Comparison of ENCODE assay signal across 11 mouse cellular contexts in the genomic region with DNA sequence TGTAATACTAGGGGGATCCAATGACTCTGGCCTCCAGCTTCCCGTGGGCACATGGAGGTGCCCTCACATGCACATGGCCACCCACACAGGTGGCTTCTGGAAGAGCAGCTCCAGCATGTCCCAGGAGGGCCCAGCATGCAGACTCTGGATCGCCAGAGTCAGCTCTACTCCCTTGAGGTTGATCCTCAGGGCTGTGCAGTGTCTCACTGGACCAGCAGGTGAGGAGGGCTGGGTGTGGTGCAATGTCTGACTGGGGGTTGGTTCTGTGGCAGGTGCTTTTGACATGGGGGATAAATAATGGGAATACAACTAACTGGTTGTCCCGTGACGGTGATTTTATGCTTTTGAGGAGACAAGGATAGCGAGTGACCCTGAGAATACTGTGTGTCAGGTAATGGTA. TPM values are rescaled to one million over a fixed set of nuclear protein-coding genes. Genes with fewer than 3 reads are reported as not detected.
DNase-seq lines count a peak whose midpoint lies in the region; ATAC-seq and TF ChIP-seq lines count a peak whose summit lies in the region.
"Had no signal": no experiment of that assay in that cellular context is flagged by ENCODE, and none has a peak within 500 bp of the region (broad histone marks: within the 10 kb centered on the region; RNA-seq: fewer than 3 reads in every experiment).

No protein-coding gene starts in this region.

- no peaks in the 10 kb centered on the region for H3K9me3 ChIP-seq in heart, embryonic 15.5 days (replicated peaks)
- no peaks in the 10 kb centered on the region for H3K9me3 ChIP-seq in embryonic facial prominence, embryonic 10.5 days
- H3K9me3 ChIP-seq in stomach, postnatal 0 days (ENCODE audit: control insufficient read depth, low read length) = no peaks in the 10 kb centered on the region
- H3K9me3 ChIP-seq: kidney, embryonic 15.5 days; midbrain, embryonic 15.5 days had no signal

- 0 out of 2 replicates have a peak, but pooled peaks have one; percentile 11 for TF ChIP-seq CTCF in stomach, postnatal 0 days (IDR thresholded peaks at IDR 0.05; ENCODE audit: low read depth)

- no peak for DNase-seq in heart, adult 11 months
- DNase-seq in thymus, postnatal 14 days = peak; percentile 43
- no peak for DNase-seq in thymus, adult 18-20 months
- no peak for DNase-seq in embryonic facial prominence, embryonic 10.5 days (ENCODE audit: low spot score)
- no peak for DNase-seq in stomach, postnatal 0 days (ENCODE audit: low spot score)
- DNase-seq in ovary, postnatal 36 days (ENCODE audit: low spot score) = no peak
- DNase-seq: cerebellum, adult 18-20 months; heart, postnatal 36 days had no signal

- H3K27me3 ChIP-seq in heart, embryonic 15.5 days = no peaks in the 10 kb centered on the region
- no peaks in the 10 kb centered on the region for H3K27me3 ChIP-seq in embryonic facial prominence, embryonic 10.5 days (replicated peaks; ENCODE audit: low read depth, poor library complexity, severe bottlenecking)
- no peaks in the 10 kb centered on the region for H3K27me3 ChIP-seq in stomach, postnatal 0 days (ENCODE audit: control insufficient read depth, insufficient read depth, low read length)
- H3K27me3 ChIP-seq: kidney, embryonic 15.5 days; midbrain, embryonic 15.5 days had no signal

- WGBS in heart, embryonic 15.5 days = 85% methylated on average over 5 of the region's 5 CpGs
- 87% methylated on average over 5 of the region's 5 CpGs for WGBS in embryonic facial prominence, embryonic 10.5 days
- 76% methylated on average over 5 of the region's 5 CpGs for WGBS in stomach, postnatal 0 days

- peaks cover 5% of the 10 kb centered on the region; the same call in 1 of the 2 replicates for H3K36me3 ChIP-seq in heart, embryonic 15.5 days
- peaks cover 50% of the 10 kb centered on the region for H3K36me3 ChIP-seq in embryonic facial prominence, embryonic 10.5 days (replicated peaks)
- H3K36me3 ChIP-seq in stomach, postnatal 0 days (ENCODE audit: control insufficient read depth, insufficient read depth, low read length) = peaks cover 2% of the 10 kb centered on the region; the same call in 1 of the 2 replicates
- H3K36me3 ChIP-seq: kidney, embryonic 15.5 days; midbrain, embryonic 15.5 days had no signal

- H3K9ac ChIP-seq in heart, embryonic 15.5 days = no peak overlapping the region
- no peak overlapping the region for H3K9ac ChIP-seq in stomach, postnatal 0 days (ENCODE audit: low read length)
- H3K9ac ChIP-seq: kidney, embryonic 15.5 days; midbrain, embryonic 15.5 days had no signal

- peaks cover 91% of the 10 kb centered on the region for H3K4me1 ChIP-seq in heart, embryonic 15.5 days (replicated peaks)
- peaks cover 92% of the 10 kb centered on the region for H3K4me1 ChIP-seq in embryonic facial prominence, embryonic 10.5 days
- H3K4me1 ChIP-seq in stomach, postnatal 0 days (replicated peaks; ENCODE audit: control insufficient read depth, insufficient read depth) = peaks cover 26% of the 10 kb centered on the region

- ATAC-seq in heart, embryonic 15.5 days (replicated peaks; ENCODE audit: insufficient number of reproducible peaks, insufficient read depth, low FRiP score, low read depth) = no peak
- no peak for ATAC-seq in stomach, postnatal 0 days (ENCODE audit: low FRiP score, low TSS enrichment)
- ATAC-seq: midbrain, embryonic 15.5 days had no signal

- no peak overlapping the region for H3K4me2 ChIP-seq in heart, embryonic 15.5 days
- no peak overlapping the region for H3K4me2 ChIP-seq in stomach, postnatal 0 days (replicated peaks; ENCODE audit: low read depth)
- H3K4me2 ChIP-seq: kidney, embryonic 15.5 days; midbrain, embryonic 15.5 days had no signal

- peak overlapping the region; percentile 25; the same call in 1 of the 2 replicates for H3K27ac ChIP-seq in heart, embryonic 15.5 days
- 0 out of 2 replicates have a peak overlapping the region, but pooled peaks have one; percentile 19 for H3K27ac ChIP-seq in embryonic facial prominence, embryonic 10.5 days (replicated peaks)
- no peak overlapping the region for H3K27ac ChIP-seq in stomach, postnatal 0 days (replicated peaks)
- H3K27ac ChIP-seq: midbrain, embryonic 15.5 days had no signal

- TF ChIP-seq EP300 in stomach, postnatal 0 days (optimal IDR thresholded peaks at IDR 0.05) = no peak

- no peak overlapping the region for H3K4me3 ChIP-seq in heart, embryonic 15.5 days
- H3K4me3 ChIP-seq in embryonic facial prominence, embryonic 10.5 days = no peak overlapping the region
- no peak overlapping the region for H3K4me3 ChIP-seq in stomach, postnatal 0 days (ENCODE audit: low read depth, low read length)
- H3K4me3 ChIP-seq: kidney, embryonic 15.5 days; midbrain, embryonic 15.5 days had no signal

RNA-seq across cellular contexts. Expression of gene Zmiz1, which starts 59.7 kb away (rescaled TPM):
- 22.1 and 26.2 TPM in 2 replicates for polyA plus RNA-seq in heart, embryonic 15.5 days (2015; fragmentation: Nextera tagmentation; extraction: Ambion mirVana)
- 42.8 and 45.6 TPM in 2 replicates for polyA plus RNA-seq in embryonic facial prominence, embryonic 10.5 days (2016; fragmentation: Nextera tagmentation; extraction: Ambion mirVana)
- 13.0 and 13.8 TPM in 2 replicates for polyA plus RNA-seq in stomach, postnatal 0 days (2015; fragmentation: Nextera tagmentation; extraction: Ambion mirVana)
